ENCODE assay signal across 19 mouse cellular contexts in the genomic region with DNA sequence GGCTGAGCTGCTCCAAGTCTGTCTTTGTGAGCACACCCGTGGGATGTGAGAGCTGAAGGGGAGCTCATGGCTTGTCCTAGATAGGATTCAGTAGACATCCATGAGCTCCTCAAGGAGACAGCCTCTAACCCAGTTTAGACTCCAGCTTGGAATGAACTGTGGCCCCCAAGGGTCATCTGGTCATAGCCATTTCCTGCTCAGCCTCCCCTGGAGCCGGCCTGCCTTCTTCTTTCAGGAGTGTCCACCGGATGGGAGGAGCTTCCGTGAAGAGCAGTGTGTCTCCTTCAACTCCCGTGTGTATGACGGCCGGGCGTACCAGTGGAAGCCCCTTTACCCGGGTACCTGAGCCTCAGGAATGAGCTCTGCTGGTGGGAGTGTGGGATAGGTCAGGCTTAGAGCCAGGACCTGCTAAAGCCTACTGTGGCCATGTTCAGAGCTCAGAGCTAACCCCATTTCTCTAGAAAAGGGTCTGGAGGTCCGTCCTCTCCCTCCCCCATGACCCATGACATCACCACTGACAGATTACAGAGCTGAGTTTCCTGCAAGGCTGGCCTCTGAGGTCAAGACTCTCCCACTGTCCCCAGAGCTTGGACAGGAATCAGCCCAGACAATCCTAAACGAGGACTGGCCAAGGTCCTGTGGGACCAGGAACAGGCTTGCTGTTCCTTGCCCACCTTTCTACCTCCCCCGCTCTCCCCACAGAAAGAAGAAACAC. TPM values are rescaled to one million over a fixed set of nuclear protein-coding genes. Genes with fewer than 3 reads are reported as not detected.
DNase-seq lines count a peak whose midpoint lies in the region; ATAC-seq lines count a peak whose summit lies in the region.
"Had no signal": no experiment of that assay in that cellular context is flagged by ENCODE, and none has a peak within 500 bp of the region (broad histone marks: within the 10 kb centered on the region; RNA-seq: fewer than 3 reads in every experiment).

No protein-coding gene starts in this region.

- no peak overlapping the region for H3K4me3 ChIP-seq in heart, embryonic 12.5 days
- H3K4me3 ChIP-seq in brown adipose tissue, adult 24 weeks (ENCODE audit: insufficient read depth, low read depth, low read length): no peak overlapping the region
- H3K4me3 ChIP-seq in limb, embryonic 10.5 days: no peak overlapping the region
- H3K4me3 ChIP-seq in midbrain, embryonic 16.5 days (ENCODE audit: low read depth, low read length): no peak overlapping the region
- H3K4me3 ChIP-seq: erythroblast, embryonic 14.5 days; limb, embryonic 12.5 days; lung, embryonic 15.5 days; myocyte had no signal

- ATAC-seq in heart, embryonic 12.5 days (ENCODE audit: insufficient number of reproducible peaks, low FRiP score): peak; percentile 19; the same call in 1 of the 2 replicates
- ATAC-seq in midbrain, embryonic 16.5 days: no peak

- H3K9me3 ChIP-seq in heart, embryonic 12.5 days (replicated peaks): no peaks in the 10 kb centered on the region
- no peaks in the 10 kb centered on the region for H3K9me3 ChIP-seq in limb, embryonic 10.5 days (replicated peaks)
- H3K9me3 ChIP-seq in midbrain, embryonic 16.5 days (replicated peaks; ENCODE audit: control insufficient read depth, low read length, poor library complexity, severe bottlenecking): no peaks in the 10 kb centered on the region
- H3K9me3 ChIP-seq: limb, embryonic 12.5 days; lung, embryonic 15.5 days had no signal

- H3K4me2 ChIP-seq in heart, embryonic 12.5 days: no peak overlapping the region
- no peak overlapping the region for H3K4me2 ChIP-seq in midbrain, embryonic 16.5 days (ENCODE audit: low read length)
- H3K4me2 ChIP-seq: limb, embryonic 12.5 days; lung, embryonic 15.5 days; midbrain, embryonic 11.5 days had no signal

- 58% methylated on average over 12 of the region's 12 CpGs for WGBS in heart, embryonic 12.5 days
- WGBS in limb, embryonic 10.5 days: 71% methylated on average over 12 of the region's 12 CpGs
- 84% methylated on average over 12 of the region's 12 CpGs for WGBS in midbrain, embryonic 16.5 days

- DNase-seq in heart, postnatal 14 days: no peak
- DNase-seq in adrenal gland, postnatal 10 days: peak; percentile 35
- no peak for DNase-seq in limb, embryonic 10.5 days (ENCODE audit: low spot score)
- DNase-seq in ovary, postnatal 10 days (ENCODE audit: low spot score): no peak
- DNase-seq: cerebellum, postnatal 10 days; gastrocnemius, postnatal 36 days; right cerebral cortex, postnatal 14 days had no signal

- no peak overlapping the region for H3K27ac ChIP-seq in heart, embryonic 12.5 days (ENCODE audit: poor library complexity, severe bottlenecking)
- peak overlapping the region; percentile 39 for H3K27ac ChIP-seq in brown adipose tissue, adult 24 weeks (replicated peaks; ENCODE audit: low read depth, low read length)
- H3K27ac ChIP-seq in limb, embryonic 10.5 days: peak overlapping the region; percentile 61
- no peak overlapping the region for H3K27ac ChIP-seq in midbrain, embryonic 16.5 days (ENCODE audit: low read length)
- H3K27ac ChIP-seq: lung, embryonic 15.5 days had no signal

- H3K9ac ChIP-seq in heart, embryonic 12.5 days: no peak overlapping the region
- H3K9ac ChIP-seq in midbrain, embryonic 16.5 days (ENCODE audit: low read depth, low read length): no peak overlapping the region
- H3K9ac ChIP-seq: limb, embryonic 12.5 days; lung, embryonic 15.5 days had no signal

- intact Hi-C loops in heart, postnatal 14 days (cut with DNase I): no loop called here

- peaks cover 74% of the 10 kb centered on the region for H3K4me1 ChIP-seq in heart, embryonic 12.5 days (replicated peaks)
- peaks cover 6% of the 10 kb centered on the region; the same call in 1 of the 2 replicates for H3K4me1 ChIP-seq in brown adipose tissue, adult 24 weeks (ENCODE audit: control insufficient read depth, insufficient read depth, insufficient read length, low read length)
- peaks cover 86% of the 10 kb centered on the region for H3K4me1 ChIP-seq in limb, embryonic 10.5 days
- peaks cover 10% of the 10 kb centered on the region for H3K4me1 ChIP-seq in midbrain, embryonic 16.5 days (ENCODE audit: control insufficient read depth, insufficient read depth, low read length)

- 0 out of 2 replicates have a peak, but pooled peaks cover 3% of the 10 kb centered on the region for H3K27me3 ChIP-seq in heart, embryonic 12.5 days (replicated peaks)
- 0 out of 2 replicates have a peak, but pooled peaks cover 5% of the 10 kb centered on the region for H3K27me3 ChIP-seq in limb, embryonic 10.5 days (ENCODE audit: low read depth, poor library complexity, severe bottlenecking)
- H3K27me3 ChIP-seq in midbrain, embryonic 16.5 days (ENCODE audit: control insufficient read depth, insufficient read depth, low read depth, low read length): no peaks in the 10 kb centered on the region
- H3K27me3 ChIP-seq: limb, embryonic 12.5 days; lung, embryonic 15.5 days had no signal

- H3K36me3 ChIP-seq in heart, embryonic 12.5 days: no peaks in the 10 kb centered on the region
- peaks cover 3% of the 10 kb centered on the region; the same call in 1 of the 2 replicates for H3K36me3 ChIP-seq in limb, embryonic 10.5 days
- H3K36me3 ChIP-seq in midbrain, embryonic 16.5 days (ENCODE audit: control insufficient read depth, insufficient read depth, low read length): no peaks in the 10 kb centered on the region
- H3K36me3 ChIP-seq: limb, embryonic 12.5 days; lung, embryonic 15.5 days had no signal

RNA-seq across cellular contexts. Expression of a gene that starts 4.7 kb away (rescaled TPM):
- polyA plus RNA-seq in heart, embryonic 12.5 days (2016; fragmentation: Nextera tagmentation; extraction: Ambion mirVana): 10.9 and 12.2 TPM in 2 replicates
- 10 to 100 TPM; 27.9 to 36.3 TPM for total RNA-seq in heart, postnatal 14 days (2021)
- 10 to 100 TPM in 1 of 2 experiments, 1 to 10 TPM in 1; 8.1 to 15.9 TPM for total RNA-seq in adrenal gland, postnatal 10 days (2021)
- polyA plus RNA-seq in brown adipose tissue, adult 24 weeks (2012; ENCODE audit: insufficient read depth, insufficient read length, missing spikeins): not detected in 2 replicates
- 3.5 and 9.1 TPM in 2 replicates for polyA plus RNA-seq in limb, embryonic 10.5 days (2016; fragmentation: Nextera tagmentation; extraction: Ambion mirVana)
- polyA plus RNA-seq in midbrain, embryonic 16.5 days (2015; fragmentation: Nextera tagmentation; extraction: Ambion mirVana): 10.6 and 10.8 TPM in 2 replicates
- polyA plus RNA-seq: erythroblast, embryonic 14.5 days had no signal

RNA-seq across cellular contexts. Expression of a gene that starts 11.9 kb away (rescaled TPM):
- 0.17 and 0.18 TPM in 2 replicates for polyA plus RNA-seq in heart, embryonic 12.5 days (2016; fragmentation: Nextera tagmentation; extraction: Ambion mirVana)
- total RNA-seq in heart, postnatal 14 days (2021): not detected
- total RNA-seq in adrenal gland, postnatal 10 days (2021): 1 to 10 TPM in 1 of 2 experiments, under 1 TPM in 1; 0.45 to 2.7 TPM
- polyA plus RNA-seq in brown adipose tissue, adult 24 weeks (2012; ENCODE audit: insufficient read depth, insufficient read length, missing spikeins): not detected in 2 replicates
- 0.16 and 1.5 TPM in 2 replicates for polyA plus RNA-seq in limb, embryonic 10.5 days (2016; fragmentation: Nextera tagmentation; extraction: Ambion mirVana)
- 0.24 TPM in 1 of 2 replicates, not detected in the other for polyA plus RNA-seq in midbrain, embryonic 16.5 days (2015; fragmentation: Nextera tagmentation; extraction: Ambion mirVana)
- total RNA-seq: heart, postnatal 36 days had no signal
- polyA plus RNA-seq: erythroblast, embryonic 14.5 days; intestine, embryonic 14.5 days; midbrain, embryonic 11.5 days; testis, adult 2 months; urinary bladder, adult 2 months had no signal

RNA-seq across cellular contexts. Expression of a gene that starts 56.1 kb away (rescaled TPM):
- 0.10 and 0.47 TPM in 2 replicates for polyA plus RNA-seq in heart, embryonic 12.5 days (2016; fragmentation: Nextera tagmentation; extraction: Ambion mirVana)
- under 1 TPM; 0.41 TPM for total RNA-seq in heart, postnatal 14 days (2021)
- total RNA-seq in adrenal gland, postnatal 10 days (2021): 1 to 10 TPM; 1.2 to 1.7 TPM
- not detected in 2 replicates for polyA plus RNA-seq in brown adipose tissue, adult 24 weeks (2012; ENCODE audit: insufficient read depth, insufficient read length, missing spikeins)
- 0.49 and 0.91 TPM in 2 replicates for polyA plus RNA-seq in limb, embryonic 10.5 days (2016; fragmentation: Nextera tagmentation; extraction: Ambion mirVana)
- polyA plus RNA-seq in midbrain, embryonic 16.5 days (2015; fragmentation: Nextera tagmentation; extraction: Ambion mirVana): 9.8 and 12.8 TPM in 2 replicates
- total RNA-seq: gastrocnemius, postnatal 36 days had no signal

RNA-seq across cellular contexts. Expression of a gene that starts 58.4 kb away (rescaled TPM):
- 0.50 and 0.56 TPM in 2 replicates for polyA plus RNA-seq in heart, embryonic 12.5 days (2016; fragmentation: Nextera tagmentation; extraction: Ambion mirVana)
- total RNA-seq in heart, postnatal 14 days (2021): under 1 TPM; 0.38 to 0.51 TPM
- 1 to 10 TPM; 2.0 TPM for total RNA-seq in adrenal gland, postnatal 10 days (2021)
- polyA plus RNA-seq in brown adipose tissue, adult 24 weeks (2012; ENCODE audit: insufficient read depth, insufficient read length, missing spikeins): not detected in 2 replicates
- 0.48 and 0.79 TPM in 2 replicates for polyA plus RNA-seq in limb, embryonic 10.5 days (2016; fragmentation: Nextera tagmentation; extraction: Ambion mirVana)
- 5.0 and 8.1 TPM in 2 replicates for polyA plus RNA-seq in midbrain, embryonic 16.5 days (2015; fragmentation: Nextera tagmentation; extraction: Ambion mirVana)
- total RNA-seq: gastrocnemius, postnatal 36 days had no signal
- polyA plus RNA-seq: erythroblast, embryonic 14.5 days had no signal

Comparison
In these comparisons a context has a peak if more than half of its experiments do, and no peak if none do; other contexts are left out.
1. H3K27ac ChIP-seq: peak in brown adipose tissue, adult 24 weeks (single experiment) and limb, embryonic 10.5 days (single experiment); none in heart, embryonic 12.5 days (single experiment) and midbrain, embryonic 16.5 days (single experiment).